Mouse (Mus musculus) bone marrow macrophage, adult 2 months (primary cell): ENCODE results near the gene Zbtb8os. TPM values are rescaled to one million over a fixed set of nuclear protein-coding genes. Genes with fewer than 3 reads are reported as not detected.

Experiments used
- H3K27ac ChIP-seq: 2 replicates; pipeline ENCODE4 v1.5.1; 2012; ENCODE audit warnings: low read depth, low read length; ENCODE audit not compliant: insufficient read depth
- H3K4me1 ChIP-seq: 2 replicates; pipeline ENCODE4 v1.6.1; 2012; ENCODE audit warnings: low read length; ENCODE audit not compliant: control insufficient read depth, insufficient read depth
- H3K4me3 ChIP-seq: 2 replicates; pipeline ENCODE4 v1.5.1; 2012; ENCODE audit warnings: mild to moderate bottlenecking, low read length, moderate library complexity; ENCODE audit not compliant: insufficient read depth
- CTCF ChIP-seq: IDR thresholded peaks from 2 replicates; pipeline ENCODE4 v1.5.1; 2012; ENCODE audit warnings: low read depth, mild to moderate bottlenecking, low read length, moderate library complexity
- POLR2A ChIP-seq: IDR thresholded peaks from 2 replicates; pipeline ENCODE4 v1.6.1; 2012; ENCODE audit warnings: mild to moderate bottlenecking, low read depth, low read length, borderline replicate concordance
- polyA plus RNA-seq: library from polyadenylated mRNA; stranded (reverse); fragments of >200 nt; gene quantifications from 2 replicates; pipeline ENCODE4 v1.2.4, GENCODE M21; 2012; ENCODE audit not compliant: missing spikeins, insufficient read depth, insufficient read length

Zbtb8os gene
- polyA plus RNA-seq, result 70.2 and 76.9 TPM in 2 replicates

DNA sequence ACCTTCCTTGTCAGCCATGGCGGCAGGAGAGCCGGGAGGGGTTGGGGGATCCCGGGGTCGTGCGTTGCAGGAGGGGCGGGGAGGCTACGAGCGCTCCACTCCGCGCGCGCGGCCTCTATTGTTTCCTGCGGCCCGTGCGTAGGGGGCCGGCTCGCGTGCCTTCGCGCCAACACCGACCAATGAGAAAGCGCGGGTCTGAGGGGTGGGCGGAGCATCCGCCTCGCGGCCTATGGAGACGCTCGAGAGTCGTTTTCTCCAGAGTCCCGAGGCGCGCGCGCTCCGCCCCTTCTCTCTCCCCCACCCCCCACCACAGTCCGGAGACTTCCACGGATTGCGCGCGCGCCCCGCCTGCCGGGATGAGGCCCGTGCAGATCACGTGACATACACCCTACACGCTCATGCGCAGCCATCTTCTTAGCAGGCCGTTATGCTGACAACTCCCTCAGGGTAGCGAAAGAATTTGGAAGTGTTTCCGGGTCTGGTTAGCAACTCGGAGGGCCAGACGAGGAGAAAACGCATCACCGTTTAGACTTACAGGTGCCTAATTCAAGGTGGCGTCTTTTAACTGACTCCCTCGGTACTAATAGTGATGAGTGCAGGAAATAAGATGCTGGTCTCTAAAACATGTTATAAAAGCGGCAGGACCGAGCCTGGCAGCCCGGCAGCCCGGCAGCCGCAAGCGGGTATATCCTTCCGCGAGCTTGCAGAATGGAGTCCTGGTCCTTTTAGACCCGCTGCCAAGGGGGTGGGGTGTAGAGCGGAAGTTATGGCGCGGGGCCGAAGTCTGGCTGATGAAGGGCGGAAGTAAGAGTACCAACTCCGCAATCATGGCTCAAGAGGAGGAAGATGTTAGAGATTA is at the start of gene Zbtb8os, which contains the start of gene Rbbp4:
TSS of gene Zbtb8os (plus strand) at position 480 of the 859 bp plus-strand sequence.
TSS of gene Rbbp4 (minus strand) at position 155 of the 859 bp plus-strand sequence.
- Histone ChIP-seq H3K4me1 (peaks cover 37% of the 10 kb centered on the region), H3K27ac (peak within 1 kb of the TSS; percentile 95), H3K4me3 (peak within 1 kb of the TSS; percentile 94)
- TF ChIP-seq CTCF, result no peak
- no peak; the same call in 1 of the 2 replicates for TF ChIP-seq POLR2A

DNA sequence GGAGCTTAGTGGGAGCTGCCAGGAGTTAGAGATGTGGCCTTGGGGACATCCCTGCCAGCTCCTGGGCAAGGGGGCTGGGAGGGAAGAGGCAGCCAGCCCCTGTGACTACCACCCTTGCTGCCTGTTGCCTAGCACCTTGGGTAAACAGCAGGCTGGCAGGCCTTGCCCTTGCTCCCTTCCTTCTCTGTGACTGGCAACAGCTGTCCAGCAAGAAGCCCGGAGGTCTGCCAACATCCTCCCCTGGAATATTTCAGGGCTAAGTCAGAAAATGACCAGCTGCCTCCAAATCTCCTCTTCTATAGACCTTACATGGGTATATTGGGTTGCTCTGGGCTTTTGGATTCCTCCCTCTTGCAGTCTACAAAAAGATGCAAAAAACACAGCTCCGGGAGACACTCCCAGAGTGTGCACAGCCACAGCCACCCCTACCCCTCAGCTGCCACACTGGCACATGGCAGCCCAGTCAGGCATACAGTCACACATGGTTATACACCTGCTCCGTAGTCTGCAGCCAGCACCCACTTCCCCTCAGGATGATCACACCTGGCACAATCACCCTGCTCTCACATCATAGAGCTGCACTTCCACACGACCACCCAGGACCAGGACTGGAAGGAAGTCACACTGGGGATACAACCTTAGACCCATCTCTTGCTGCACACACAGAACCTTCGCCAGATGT is 49.4 kb upstream of the Zbtb8os start:
- H3K27ac ChIP-seq, result no peak overlapping the region
- H3K4me1 ChIP-seq, result no peaks in the 10 kb centered on the region
- TF ChIP-seq POLR2A (no peak), CTCF (no peak)
- H3K4me3 ChIP-seq, result no peak overlapping the region

DNA sequence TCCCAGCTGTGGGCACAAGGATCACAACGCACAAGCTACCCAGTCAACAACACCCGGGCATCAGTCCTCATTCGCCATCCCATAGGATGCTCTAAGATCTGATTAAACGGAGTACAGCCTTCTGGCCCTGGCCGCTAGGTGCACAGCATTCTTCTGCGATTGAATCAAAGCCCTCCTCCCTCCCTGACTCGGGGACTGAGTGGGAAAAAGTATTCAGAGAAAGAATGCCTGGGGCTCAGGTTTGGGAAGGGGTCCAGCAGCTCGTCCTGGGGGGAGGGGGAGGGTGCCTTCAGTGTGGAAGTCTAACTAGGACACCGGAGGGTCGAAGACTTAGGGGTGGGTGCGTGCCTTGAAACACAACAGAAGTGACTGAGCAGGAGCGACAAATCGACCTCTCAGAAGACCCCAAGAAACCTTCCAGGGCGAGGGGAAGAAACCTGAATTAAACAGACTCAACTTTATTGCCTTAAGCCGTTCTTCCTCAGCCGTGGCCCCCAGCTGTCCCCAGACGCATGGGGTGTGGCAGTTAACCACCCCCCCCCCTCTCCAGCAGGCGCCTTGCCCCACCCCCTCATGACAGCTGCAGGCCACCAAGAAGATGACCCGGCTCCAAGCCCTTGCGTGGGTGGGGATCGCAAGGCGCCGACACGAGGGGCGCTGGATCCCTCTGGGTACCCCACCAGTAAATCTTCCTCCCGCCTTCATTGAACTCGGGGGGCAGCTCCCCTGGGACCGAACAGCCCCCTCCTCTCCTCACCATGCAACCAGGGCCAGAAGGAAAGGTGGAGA is 48.6 kb upstream of the Zbtb8os start:
- no peak for TF ChIP-seq POLR2A
- no peak for TF ChIP-seq CTCF
- Histone ChIP-seq H3K4me3 (peak overlapping the region; percentile 54), H3K27ac (no peak overlapping the region), H3K4me1 (no peaks in the 10 kb centered on the region)

DNA sequence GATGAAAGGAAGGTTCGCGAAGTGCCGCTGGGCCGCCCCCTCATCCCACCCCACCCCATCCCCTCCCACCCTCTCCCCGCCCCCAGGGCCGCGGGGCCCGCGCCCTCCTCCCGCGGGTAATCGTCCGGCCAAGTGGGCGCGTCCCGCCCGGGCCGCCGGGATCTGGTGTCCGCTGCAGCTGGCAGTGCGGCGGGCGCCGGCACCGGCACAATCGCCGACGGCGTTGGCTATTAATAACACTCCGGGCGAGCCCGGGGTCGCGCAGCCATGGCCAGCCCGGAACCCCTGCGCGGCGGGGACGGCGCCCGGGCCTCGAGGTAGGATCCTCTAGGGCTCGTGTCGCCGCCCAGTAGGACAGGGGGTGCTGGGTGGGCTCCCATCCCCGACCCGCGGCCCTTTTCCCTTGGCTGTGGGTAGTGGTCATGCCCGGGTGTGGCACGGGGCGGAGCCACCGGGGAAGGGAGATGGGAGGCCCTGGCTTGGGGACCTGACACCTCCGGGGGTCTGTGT is 48.0 kb upstream of the Zbtb8os start, which contains the start of gene Sync:
TSS of gene Sync (plus strand) at position 146 of the 510 bp plus-strand sequence.
- no peaks in the 10 kb centered on the region for H3K4me1 ChIP-seq
- TF ChIP-seq POLR2A (no peak), CTCF (no peak)
- H3K27ac ChIP-seq, result no peak within 1 kb of the TSS
- H3K4me3 ChIP-seq, result peak within 1 kb of the TSS; percentile 54

DNA sequence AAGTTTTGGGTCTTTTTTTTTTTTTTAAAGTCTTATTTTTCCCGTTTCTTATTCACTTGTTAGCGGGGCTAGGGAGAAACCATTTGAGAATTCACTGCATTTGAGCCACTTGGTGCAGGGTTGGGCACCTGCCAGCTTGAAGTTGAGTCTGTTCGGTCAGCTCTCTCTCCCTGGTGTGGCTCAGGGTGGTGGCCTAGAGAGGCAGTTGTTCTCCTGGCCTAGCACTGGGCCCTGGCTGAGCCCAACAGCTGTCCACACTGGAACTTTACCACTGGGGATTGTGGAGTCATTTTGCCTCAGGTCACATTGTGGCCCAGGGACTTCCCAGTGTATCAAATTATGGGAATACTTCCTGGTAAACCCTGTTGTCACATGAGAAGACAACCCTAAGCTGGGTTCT is 47.4 kb upstream of the Zbtb8os start:
- no peak for TF ChIP-seq POLR2A

DNA sequence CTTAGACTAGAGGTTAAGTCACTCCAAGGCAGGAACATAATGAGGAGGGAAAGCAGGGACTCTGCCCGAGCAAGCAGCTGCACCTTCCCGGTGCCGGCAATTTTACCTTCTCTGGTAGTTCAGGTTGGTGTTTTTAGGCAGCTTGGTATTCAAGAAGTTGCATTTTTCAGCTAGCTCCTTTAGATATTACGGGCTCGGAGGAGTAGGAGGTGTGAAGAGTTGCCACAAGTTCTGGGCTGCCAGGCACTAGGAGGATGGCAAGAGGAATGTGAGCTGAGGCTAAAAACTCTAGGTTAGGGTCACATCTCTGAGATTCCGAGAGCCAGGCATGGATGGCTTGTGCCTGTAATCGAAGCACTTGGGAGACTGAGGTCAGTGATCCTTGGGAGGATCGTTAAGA is 45.8 kb upstream of the Zbtb8os start:
- no peaks in the 10 kb centered on the region for H3K4me1 ChIP-seq
- TF ChIP-seq CTCF (no peak), POLR2A (no peak)
- no peak overlapping the region for H3K27ac ChIP-seq
- H3K4me3 ChIP-seq, result no peak overlapping the region

More for the DNA sequence above, 47.4 kb upstream of the Zbtb8os start:
- Histone ChIP-seq H3K4me3 (no peak overlapping the region), H3K27ac (no peak overlapping the region), H3K4me1 (no peaks in the 10 kb centered on the region)

DNA sequence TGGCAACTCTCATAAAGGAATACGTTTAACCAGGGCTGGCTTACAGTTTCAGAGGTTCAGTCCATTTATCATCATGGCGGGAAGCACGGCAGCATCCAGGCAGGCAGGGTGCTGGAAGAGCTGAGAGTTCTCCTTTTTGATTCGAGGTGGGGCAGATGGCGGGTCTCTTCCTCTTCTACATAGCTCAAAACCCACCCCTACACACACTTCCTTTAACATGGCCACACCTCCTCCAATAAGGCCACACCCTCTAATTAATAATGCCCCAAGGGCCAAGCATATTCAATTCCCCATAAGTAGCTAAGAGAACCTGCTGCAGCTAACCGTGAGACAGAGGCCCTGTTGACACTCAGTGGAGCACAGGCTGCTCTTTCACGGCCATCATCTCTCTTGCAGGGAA is 42.7 kb upstream of the Zbtb8os start:
- no peak for TF ChIP-seq POLR2A
- Histone ChIP-seq H3K27ac (no peak overlapping the region), H3K4me3 (no peak overlapping the region), H3K4me1 (no peaks in the 10 kb centered on the region)

DNA sequence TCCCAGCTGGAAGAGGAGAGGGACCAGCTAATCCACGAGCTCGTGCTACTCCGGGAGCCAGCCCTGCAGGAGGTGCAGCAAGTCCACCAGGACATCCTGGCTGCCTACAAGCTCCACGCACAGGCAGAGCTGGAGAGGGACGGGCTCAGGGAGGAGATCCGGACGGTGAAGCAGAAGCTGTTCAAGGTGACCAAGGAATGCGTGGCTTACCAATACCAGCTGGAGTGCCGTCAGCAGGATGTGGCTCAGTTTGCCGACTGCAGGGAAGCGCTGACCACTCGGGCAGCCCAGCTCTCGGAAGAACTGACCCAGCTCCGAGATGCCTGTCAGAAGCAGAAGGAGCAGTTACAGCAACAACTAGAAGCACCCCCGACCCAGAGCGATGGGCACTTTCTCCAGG is 41.8 kb upstream of the Zbtb8os start:
- Histone ChIP-seq H3K4me1 (no peaks in the 10 kb centered on the region), H3K4me3 (no peak overlapping the region), H3K27ac (no peak overlapping the region)
- TF ChIP-seq POLR2A, result no peak
- TF ChIP-seq CTCF, result no peak

DNA sequence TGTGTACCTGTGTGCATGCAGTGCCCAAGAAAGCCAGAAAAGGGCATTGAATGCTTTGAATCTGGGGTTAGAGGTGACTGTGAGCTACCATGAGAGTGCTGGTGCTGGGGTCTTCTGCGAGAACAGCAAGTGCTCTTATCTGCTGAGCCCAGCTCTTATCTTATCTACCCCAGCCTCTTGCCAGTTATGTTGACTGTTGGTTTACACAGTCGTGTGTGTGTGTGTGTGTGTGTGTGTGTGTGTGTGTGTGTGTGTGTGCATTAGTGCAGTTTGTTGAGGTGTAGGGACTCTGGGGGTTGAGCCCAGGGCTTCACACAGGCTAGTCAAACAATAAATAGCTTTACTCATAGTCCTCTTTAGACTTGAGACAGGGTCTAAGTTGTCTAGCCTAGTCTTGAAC is 40.3 kb upstream of the Zbtb8os start:
- H3K27ac ChIP-seq, result no peak overlapping the region
- H3K4me1 ChIP-seq, result no peaks in the 10 kb centered on the region
- H3K4me3 ChIP-seq, result no peak overlapping the region
- TF ChIP-seq POLR2A, result no peak
- TF ChIP-seq CTCF, result no peak
